8 mouse cellular contexts compared by ENCODE assay signal in the genomic region with DNA sequence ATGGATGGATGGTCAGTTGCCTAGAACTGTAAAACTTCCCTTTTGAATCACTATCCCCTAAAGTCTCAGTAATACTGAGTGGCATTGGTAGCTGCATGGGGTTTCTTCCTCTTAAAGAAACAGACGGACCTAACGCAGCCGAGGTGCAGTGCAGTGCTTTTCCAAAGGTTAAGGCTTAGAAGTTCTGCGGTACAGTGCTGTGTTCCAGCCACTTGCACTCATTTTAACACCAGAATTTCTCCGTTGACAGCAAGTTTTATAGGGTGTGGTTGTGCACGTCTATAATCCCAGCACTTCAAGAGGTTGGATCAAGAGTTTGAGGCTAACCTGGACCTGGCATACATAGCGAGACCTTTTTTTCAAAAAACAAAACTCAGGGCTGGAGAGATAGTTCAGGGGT. TPM values are rescaled to one million over a fixed set of nuclear protein-coding genes. Genes with fewer than 3 reads are reported as not detected.
DNase-seq lines count a peak whose midpoint lies in the region; ATAC-seq lines count a peak whose summit lies in the region.

No protein-coding gene starts in this region.

- peak overlapping the region; percentile 99 for H3K27ac ChIP-seq in heart, embryonic 16.5 days (ENCODE audit: low read length)
- no peak overlapping the region for H3K27ac ChIP-seq in hindbrain, embryonic 16.5 days (ENCODE audit: low read depth, low read length)
- H3K27ac ChIP-seq in midbrain, embryonic 14.5 days (replicated peaks; ENCODE audit: low read depth, low read length): no peak overlapping the region

- no peaks in the 10 kb centered on the region for H3K36me3 ChIP-seq in heart, embryonic 16.5 days (ENCODE audit: control insufficient read depth, insufficient read depth)
- H3K36me3 ChIP-seq in hindbrain, embryonic 16.5 days (ENCODE audit: control insufficient read depth, insufficient read depth, low read length): no peaks in the 10 kb centered on the region
- H3K36me3 ChIP-seq in midbrain, embryonic 14.5 days (ENCODE audit: control insufficient read depth, insufficient read depth, low read length): no peaks in the 10 kb centered on the region

- H3K4me3 ChIP-seq in heart, embryonic 16.5 days (ENCODE audit: low read length): peak overlapping the region; percentile 91
- peak overlapping the region; percentile 97 for H3K4me3 ChIP-seq in hindbrain, embryonic 16.5 days (ENCODE audit: low read length)
- H3K4me3 ChIP-seq in midbrain, embryonic 14.5 days (replicated peaks; ENCODE audit: low read depth, low read length): peak overlapping the region; percentile 10; the same call in 1 of the 2 replicates

- no peaks in the 10 kb centered on the region for H3K27me3 ChIP-seq in heart, embryonic 16.5 days (ENCODE audit: control insufficient read depth, insufficient read depth, low read length)
- H3K27me3 ChIP-seq in hindbrain, embryonic 16.5 days (replicated peaks; ENCODE audit: control insufficient read depth, insufficient read depth, low read length): no peaks in the 10 kb centered on the region
- H3K27me3 ChIP-seq in midbrain, embryonic 14.5 days (ENCODE audit: control insufficient read depth, insufficient read depth, low read length): no peaks in the 10 kb centered on the region

- 30% methylated on average over 7 of the region's 7 CpGs for WGBS in heart, embryonic 16.5 days
- WGBS in hindbrain, embryonic 16.5 days: 47% methylated on average over 7 of the region's 7 CpGs
- 50% methylated on average over 7 of the region's 7 CpGs for WGBS in midbrain, embryonic 14.5 days

- no peak for DNase-seq in heart, adult 18-20 months
- peak; percentile 43 for DNase-seq in MEL-GATA-1-ER (ENCODE audit: extremely low read depth, low read depth)
- DNase-seq in midbrain, embryonic 14.5 days: no peak
- DNase-seq in urinary bladder, adult 18-20 months (ENCODE audit: low spot score in 2 of 2): no peak
- no peak for DNase-seq in right cerebral cortex, postnatal 25 days

- H3K4me2 ChIP-seq in heart, embryonic 16.5 days (ENCODE audit: low read depth, low read length): peak overlapping the region; percentile 83
- peak overlapping the region; percentile 88 for H3K4me2 ChIP-seq in hindbrain, embryonic 16.5 days (ENCODE audit: low read length)
- peak overlapping the region; percentile 88 for H3K4me2 ChIP-seq in midbrain, embryonic 14.5 days (ENCODE audit: low read length)

- H3K9ac ChIP-seq in heart, embryonic 16.5 days (ENCODE audit: low read length): peak overlapping the region; percentile 98
- H3K9ac ChIP-seq in hindbrain, embryonic 16.5 days (ENCODE audit: low read depth, low read length): no peak overlapping the region
- peak overlapping the region; percentile 99; the same call in 1 of the 2 replicates for H3K9ac ChIP-seq in midbrain, embryonic 14.5 days (replicated peaks; ENCODE audit: low read length)

- ATAC-seq in heart, embryonic 16.5 days (replicated peaks; ENCODE audit: extremely low read depth, insufficient read depth, low FRiP score): no peak
- no peak for ATAC-seq in hindbrain, embryonic 16.5 days
- no peak for ATAC-seq in midbrain, embryonic 14.5 days (ENCODE audit: low FRiP score, low TSS enrichment)
- no peak for ATAC-seq in activated CD4-positive, CD25-positive, alpha-beta regulatory T cell, adult 4 months

- no peaks in the 10 kb centered on the region for H3K9me3 ChIP-seq in heart, embryonic 16.5 days (replicated peaks; ENCODE audit: control insufficient read depth, low read length)
- H3K9me3 ChIP-seq in hindbrain, embryonic 16.5 days (ENCODE audit: control insufficient read depth, low read length): no peaks in the 10 kb centered on the region
- no peaks in the 10 kb centered on the region for H3K9me3 ChIP-seq in midbrain, embryonic 14.5 days (ENCODE audit: control insufficient read depth, low read length)

- H3K4me1 ChIP-seq in heart, embryonic 16.5 days (ENCODE audit: control insufficient read depth, insufficient read depth, low read length): peaks cover 51% of the 10 kb centered on the region
- peaks cover 25% of the 10 kb centered on the region for H3K4me1 ChIP-seq in hindbrain, embryonic 16.5 days (ENCODE audit: control insufficient read depth, insufficient read depth, low read depth, low read length)
- H3K4me1 ChIP-seq in midbrain, embryonic 14.5 days (ENCODE audit: control insufficient read depth, insufficient read depth, low read length): peaks cover 24% of the 10 kb centered on the region

RNA-seq across cellular contexts. Expression of a gene that starts 2.0 kb away (rescaled TPM):
- polyA plus RNA-seq in heart, embryonic 16.5 days (2015; fragmentation: Nextera tagmentation; extraction: Ambion mirVana): 6.1 and 7.5 TPM in 2 replicates
- 1 to 10 TPM; 2.9 to 3.0 TPM for total RNA-seq in heart, adult 18-20 months (2021)
- polyA plus RNA-seq in hindbrain, embryonic 16.5 days (2015; fragmentation: Nextera tagmentation; extraction: Ambion mirVana): 3.2 and 3.5 TPM in 2 replicates
- polyA plus RNA-seq in midbrain, embryonic 14.5 days (2014; fragmentation: Nextera tagmentation; extraction: Ambion mirVana): 3.2 and 4.2 TPM in 2 replicates
- polyA plus RNA-seq in activated CD4-positive, CD25-positive, alpha-beta regulatory T cell, adult 4 months (2017; shearing (Covaris generic)): 10 to 100 TPM; 25.6 to 26.1 TPM

RNA-seq across cellular contexts. Expression of a gene that starts 2.6 kb away (rescaled TPM):
- 12.3 and 13.3 TPM in 2 replicates for polyA plus RNA-seq in heart, embryonic 16.5 days (2015; fragmentation: Nextera tagmentation; extraction: Ambion mirVana)
- total RNA-seq in heart, adult 18-20 months (2021): 1 to 10 TPM; 5.2 to 5.8 TPM
- 12.6 and 13.3 TPM in 2 replicates for polyA plus RNA-seq in hindbrain, embryonic 16.5 days (2015; fragmentation: Nextera tagmentation; extraction: Ambion mirVana)
- 17.0 and 18.2 TPM in 2 replicates for polyA plus RNA-seq in midbrain, embryonic 14.5 days (2014; fragmentation: Nextera tagmentation; extraction: Ambion mirVana)
- polyA plus RNA-seq in activated CD4-positive, CD25-positive, alpha-beta regulatory T cell, adult 4 months (2017; shearing (Covaris generic)): 10 to 100 TPM; 12.1 to 15.0 TPM

RNA-seq across cellular contexts. Expression of a gene that starts 31.9 kb away (rescaled TPM):
- 15.8 and 16.0 TPM in 2 replicates for polyA plus RNA-seq in heart, embryonic 16.5 days (2015; fragmentation: Nextera tagmentation; extraction: Ambion mirVana)
- 1 to 10 TPM; 5.4 to 6.2 TPM for total RNA-seq in heart, adult 18-20 months (2021)
- polyA plus RNA-seq in hindbrain, embryonic 16.5 days (2015; fragmentation: Nextera tagmentation; extraction: Ambion mirVana): 9.5 and 10.2 TPM in 2 replicates
- polyA plus RNA-seq in midbrain, embryonic 14.5 days (2014; fragmentation: Nextera tagmentation; extraction: Ambion mirVana): 5.1 and 5.3 TPM in 2 replicates
- 1 to 10 TPM; 3.8 to 4.8 TPM for polyA plus RNA-seq in activated CD4-positive, CD25-positive, alpha-beta regulatory T cell, adult 4 months (2017; shearing (Covaris generic))

RNA-seq across cellular contexts. Expression of a gene that starts 45.3 kb away (rescaled TPM):
- 2.1 and 2.6 TPM in 2 replicates for polyA plus RNA-seq in heart, embryonic 16.5 days (2015; fragmentation: Nextera tagmentation; extraction: Ambion mirVana)
- total RNA-seq in heart, adult 18-20 months (2021): under 1 TPM in 1 of 2 experiments, not detected in 1; 0.18 TPM
- 1.3 and 2.1 TPM in 2 replicates for polyA plus RNA-seq in hindbrain, embryonic 16.5 days (2015; fragmentation: Nextera tagmentation; extraction: Ambion mirVana)
- polyA plus RNA-seq in midbrain, embryonic 14.5 days (2014; fragmentation: Nextera tagmentation; extraction: Ambion mirVana): 0.34 and 0.50 TPM in 2 replicates
- polyA plus RNA-seq in activated CD4-positive, CD25-positive, alpha-beta regulatory T cell, adult 4 months (2017; shearing (Covaris generic)): not detected

RNA-seq across cellular contexts. Expression of a gene that starts 47.4 kb away (rescaled TPM):
- polyA plus RNA-seq in heart, embryonic 16.5 days (2015; fragmentation: Nextera tagmentation; extraction: Ambion mirVana): 2.5 and 5.2 TPM in 2 replicates
- under 1 TPM; 0.46 to 0.52 TPM for total RNA-seq in heart, adult 18-20 months (2021)
- 12.3 and 13.8 TPM in 2 replicates for polyA plus RNA-seq in hindbrain, embryonic 16.5 days (2015; fragmentation: Nextera tagmentation; extraction: Ambion mirVana)
- polyA plus RNA-seq in midbrain, embryonic 14.5 days (2014; fragmentation: Nextera tagmentation; extraction: Ambion mirVana): 8.7 and 8.8 TPM in 2 replicates
- 1 to 10 TPM; 1.3 to 2.2 TPM for polyA plus RNA-seq in activated CD4-positive, CD25-positive, alpha-beta regulatory T cell, adult 4 months (2017; shearing (Covaris generic))

Comparison
In these comparisons a context has a peak if more than half of its experiments do, and no peak if none do; other contexts are left out.
1. H3K4me3 ChIP-seq: peak in every context shown above with its lines; median percentile 97 in hindbrain, embryonic 16.5 days; 91 in heart, embryonic 16.5 days; 10 in midbrain, embryonic 14.5 days.